Comparison of ENCODE assay signal across 8 mouse cellular contexts in genomic region chr5:114356250-114356935, GRCm38 (mm10). TPM values are rescaled to one million over a fixed set of nuclear protein-coding genes. Genes with fewer than 3 reads are reported as not detected.
A peak's percentile ranks its signal among the peaks of the same experiment; 100 is the strongest.
DNase-seq lines count a peak whose midpoint lies in the region; ATAC-seq and TF ChIP-seq lines count a peak whose summit lies in the region.

No protein-coding gene starts in this region.

- TF ChIP-seq POLR2A in ES-Bruce4 (IDR thresholded peaks at IDR 0.05; ENCODE audit: insufficient read depth, low read length): no peak

- no peak overlapping the region for H3K27ac ChIP-seq in ES-Bruce4 (ENCODE audit: insufficient read depth, low read length)
- H3K27ac ChIP-seq in forebrain, postnatal 0 days (ENCODE audit: low read depth, low read length): peak overlapping the region; percentile 47; the same call in 1 of the 2 replicates
- peak overlapping the region; percentile 88 for H3K27ac ChIP-seq in lung, embryonic 14.5 days (ENCODE audit: low read depth)

- H3K9me3 ChIP-seq in ES-Bruce4 (replicated peaks; ENCODE audit: control insufficient read depth, insufficient read depth, low read length, poor library complexity, severe bottlenecking): no peaks in the 10 kb centered on the region
- H3K9me3 ChIP-seq in forebrain, postnatal 0 days (ENCODE audit: low read length): no peaks in the 10 kb centered on the region
- H3K9me3 ChIP-seq in lung, embryonic 14.5 days (ENCODE audit: low read depth, low read length): no peaks in the 10 kb centered on the region

- TF ChIP-seq EP300 in ES-Bruce4 (IDR thresholded peaks at IDR 0.05; ENCODE audit: insufficient read depth, low read depth, low read length): no peak

- H3K4me1 ChIP-seq in ES-Bruce4 (ENCODE audit: control insufficient read depth, insufficient read depth, low read length): no peaks in the 10 kb centered on the region
- no peaks in the 10 kb centered on the region for H3K4me1 ChIP-seq in forebrain, postnatal 0 days (ENCODE audit: insufficient read depth)
- H3K4me1 ChIP-seq in lung, embryonic 14.5 days (ENCODE audit: insufficient read depth): peaks cover 6% of the 10 kb centered on the region; the same call in 1 of the 2 replicates

- peak; percentile 65 for TF ChIP-seq CTCF in ES-Bruce4 (IDR thresholded peaks at IDR 0.05; ENCODE audit: low read depth, low read length)
- peak; percentile 74 for TF ChIP-seq CTCF in forebrain, postnatal 0 days (IDR thresholded peaks at IDR 0.05; ENCODE audit: low read depth)
- TF ChIP-seq CTCF in lung, embryonic 14.5 days (IDR thresholded peaks at IDR 0.05; ENCODE audit: low read depth): peak; percentile 92

- H3K9ac ChIP-seq in ES-Bruce4 (ENCODE audit: low read depth, poor library complexity, severe bottlenecking): no peak overlapping the region
- H3K9ac ChIP-seq in forebrain, postnatal 0 days: no peak overlapping the region
- H3K9ac ChIP-seq in lung, embryonic 14.5 days: peak overlapping the region; percentile 25; the same call in 1 of the 2 replicates

- 16% methylated on average over 7 of the region's 7 CpGs for WGBS in forebrain, postnatal 0 days
- 15% methylated on average over 7 of the region's 7 CpGs for WGBS in lung, embryonic 14.5 days

- H3K4me2 ChIP-seq in forebrain, postnatal 0 days (ENCODE audit: low read depth): no peak overlapping the region
- H3K4me2 ChIP-seq in lung, embryonic 14.5 days: peak overlapping the region; percentile 51

- peak overlapping the region; percentile 37 for H3K4me3 ChIP-seq in ES-Bruce4 (ENCODE audit: low read depth, low read length)
- no peak overlapping the region for H3K4me3 ChIP-seq in forebrain, postnatal 0 days (ENCODE audit: low read depth, low read length)
- H3K4me3 ChIP-seq in lung, embryonic 14.5 days (ENCODE audit: low read depth, low read length): peak overlapping the region; percentile 10; the same call in 1 of the 2 replicates

- peak; percentile 76 for ATAC-seq in forebrain, postnatal 0 days
- ATAC-seq in lung, embryonic 14.5 days (ENCODE audit: insufficient read depth): peak; percentile 92

- intact Hi-C loops in heart, postnatal 36 days (cut with DNase I): loop anchor here (1.0 to 2.0 kb wide), 2 partner anchors 27 to 44 kb away; no protein-coding TSS in a partner anchor

- H3K36me3 ChIP-seq in ES-Bruce4 (ENCODE audit: control insufficient read depth, insufficient read depth, low read length, poor library complexity, severe bottlenecking): no peaks in the 10 kb centered on the region
- peaks cover 5% of the 10 kb centered on the region; the same call in 1 of the 2 replicates for H3K36me3 ChIP-seq in forebrain, postnatal 0 days (ENCODE audit: insufficient read depth)
- H3K36me3 ChIP-seq in lung, embryonic 14.5 days (ENCODE audit: insufficient read depth): peaks cover 21% of the 10 kb centered on the region; the same call in 1 of the 2 replicates

- peak; percentile 58 for DNase-seq in adrenal gland, postnatal 25 days
- peak; percentile 77 for DNase-seq in forebrain, postnatal 0 days
- DNase-seq in heart, postnatal 36 days: peak; percentile 73 to 78
- peak; percentile 50 to 75 for DNase-seq in layer of hippocampus, adult 8-10 months (ENCODE audit: low spot score in 2 of 2)
- peak; percentile 96 for DNase-seq in lung, embryonic 14.5 days
- DNase-seq in retina, embryonic 14.5 days (ENCODE audit: low spot score): peak; percentile 78
- peak; percentile 54 for DNase-seq in urinary bladder, postnatal 10 days (ENCODE audit: low spot score)

- no peaks in the 10 kb centered on the region for H3K27me3 ChIP-seq in ES-Bruce4 (ENCODE audit: control insufficient read depth, insufficient read depth, low read length, poor library complexity, severe bottlenecking)
- H3K27me3 ChIP-seq in forebrain, postnatal 0 days (ENCODE audit: insufficient read depth, low read length): no peaks in the 10 kb centered on the region
- H3K27me3 ChIP-seq in lung, embryonic 14.5 days (ENCODE audit: insufficient read depth, low read length): no peaks in the 10 kb centered on the region

RNA-seq across cellular contexts. Expression of gene Kctd10, which starts 23.9 kb away (rescaled TPM):
- polyA plus RNA-seq in ES-Bruce4 (2011; ENCODE audit: insufficient read depth, insufficient read length, low read depth, missing spikeins): 60.4 and 64.6 TPM in 2 replicates
- 53.3 and 58.5 TPM in 2 replicates for total RNA-seq in adrenal gland, postnatal 25 days (2021)
- 61.6 and 63.0 TPM in 2 replicates for total RNA-seq in forebrain, postnatal 0 days (2014; rRNA removed)
- polyA plus RNA-seq in forebrain, postnatal 0 days (2015; fragmentation: Nextera tagmentation; extraction: Ambion mirVana): 69.7 and 74.1 TPM in 2 replicates
- 10 to 100 TPM; 49.4 to 51.4 TPM for total RNA-seq in heart, postnatal 36 days (2021)
- 10 to 100 TPM; 51.1 to 53.5 (median 53.1) TPM for total RNA-seq in layer of hippocampus, adult 8-10 months (2022)
- polyA plus RNA-seq in lung, embryonic 14.5 days (2014; fragmentation: Nextera tagmentation; extraction: Ambion mirVana): 140 and 144 TPM in 2 replicates

RNA-seq across cellular contexts. Expression of gene Ube3b, which starts 24.0 kb away (rescaled TPM):
- 39.2 and 43.0 TPM in 2 replicates for polyA plus RNA-seq in ES-Bruce4 (2011; ENCODE audit: insufficient read depth, insufficient read length, low read depth, missing spikeins)
- total RNA-seq in adrenal gland, postnatal 25 days (2021): 68.2 and 75.7 TPM in 2 replicates
- 45.1 and 46.8 TPM in 2 replicates for total RNA-seq in forebrain, postnatal 0 days (2014; rRNA removed)
- 31.0 and 35.2 TPM in 2 replicates for polyA plus RNA-seq in forebrain, postnatal 0 days (2015; fragmentation: Nextera tagmentation; extraction: Ambion mirVana)
- total RNA-seq in heart, postnatal 36 days (2021): 10 to 100 TPM; 82.8 to 96.4 TPM
- 10 to 100 TPM; 74.5 to 85.7 (median 77.6) TPM for total RNA-seq in layer of hippocampus, adult 8-10 months (2022)
- polyA plus RNA-seq in lung, embryonic 14.5 days (2014; fragmentation: Nextera tagmentation; extraction: Ambion mirVana): 56.3 and 59.3 TPM in 2 replicates
